Mouse (Mus musculus) heart, postnatal 36 days (tissue): ENCODE data around the gene Bex6. TPM values are rescaled to one million over a fixed set of nuclear protein-coding genes. Genes with fewer than 3 reads are reported as not detected.
A peak's percentile ranks its signal among the peaks of the same experiment; 100 is the strongest.

Experiments
- DNase-seq, 2 experiments: peaks; one replicate each; pipeline ENCODE4 v3.0.0; 2021 to 2022
- intact Hi-C: fragments of 180-260 bp; cut with DNase I; formaldehyde crosslinking; loops from one replicate; pipeline ENCODE4 v1.15.1; 2025
- total RNA-seq, 2 experiments: library from RNA; stranded (reverse); gene quantifications; 2 replicates each; pipeline ENCODE4 v1.2.3; 2021

Bex6 gene
- total RNA-seq, result not detected

- no peak for DNase-seq
- intact Hi-C loops, result no loop called here
Observed at GRCm38 (mm10) chr16:32179333-32179901, at the start of gene Bex6. Bex6 (plus strand) TSS chr16:32179823.

GRCm38 (mm10) chr16:32130190-32130826 lies 49.3 kb upstream of the Bex6 start:
- DNase-seq, result peak in 1 of 2 experiments; percentile 58
- intact Hi-C loops, result no loop called here

- intact Hi-C loops, result loop anchor here (2.0 kb wide), 1 partner anchor 32 kb away; the partner anchor contains the start of gene Nrros
- no peak for DNase-seq
Observed at GRCm38 (mm10) chr16:32133148-32133547, 46.5 kb upstream of the Bex6 start.

GRCm38 (mm10) chr16:32135842-32136357 lies 43.7 kb upstream of the Bex6 start:
- intact Hi-C loops, result no loop called here
- no peak for DNase-seq

- intact Hi-C loops, result no loop called here
- no peak for DNase-seq
Observed at GRCm38 (mm10) chr16:32138954-32139353, 40.7 kb upstream of the Bex6 start.

GRCm38 (mm10) chr16:32143766-32144165 lies 35.9 kb upstream of the Bex6 start:
- intact Hi-C loops, result no loop called here
- no peak for DNase-seq

GRCm38 (mm10) chr16:32144592-32144991 lies 35.0 kb upstream of the Bex6 start:
- intact Hi-C loops, result no loop called here
- no peak for DNase-seq

GRCm38 (mm10) chr16:32147589-32148207 lies 31.9 kb upstream of the Bex6 start:
- no peak for DNase-seq
- intact Hi-C loops, result no loop called here

- DNase-seq, result no peak
- intact Hi-C loops, result no loop called here
Observed at GRCm38 (mm10) chr16:32153976-32154375, 25.6 kb upstream of the Bex6 start.

GRCm38 (mm10) chr16:32154437-32154836 lies 25.2 kb upstream of the Bex6 start:
- intact Hi-C loops, result no loop called here
- DNase-seq, result no peak

GRCm38 (mm10) chr16:32156719-32157118 lies 22.9 kb upstream of the Bex6 start:
- DNase-seq, result no peak
- intact Hi-C loops, result no loop called here

- intact Hi-C loops, result no loop called here
- DNase-seq, result no peak
Observed at GRCm38 (mm10) chr16:32157369-32157768, 22.3 kb upstream of the Bex6 start.

GRCm38 (mm10) chr16:32158966-32159365 lies 20.7 kb upstream of the Bex6 start:
- DNase-seq, result no peak
- intact Hi-C loops, result no loop called here

GRCm38 (mm10) chr16:32160742-32161323 lies 18.8 kb upstream of the Bex6 start:
- intact Hi-C loops, result no loop called here
- no peak for DNase-seq

GRCm38 (mm10) chr16:32163392-32163791 lies 16.2 kb upstream of the Bex6 start:
- intact Hi-C loops, result no loop called here
- no peak for DNase-seq

- no peak for DNase-seq
- intact Hi-C loops, result loop anchor here (2.0 kb wide), 2 partner anchors 31 to 49 kb away; no protein-coding TSS in a partner anchor
Observed at GRCm38 (mm10) chr16:32163891-32164290, 15.7 kb upstream of the Bex6 start.

GRCm38 (mm10) chr16:32164396-32165027 lies 15.1 kb upstream of the Bex6 start:
- peak in 1 of 2 experiments; percentile 24 for DNase-seq
- intact Hi-C loops, result loop anchor here (2.0 kb wide), 2 partner anchors 32 to 50 kb away; no protein-coding TSS in a partner anchor

- DNase-seq, result peak; percentile 60 to 66
- intact Hi-C loops, result loop anchor here (2.0 kb wide), 2 partner anchors 33 to 51 kb away; no protein-coding TSS in a partner anchor
Observed at GRCm38 (mm10) chr16:32165281-32165821, 14.3 kb upstream of the Bex6 start, which contains the start of gene Nrros. Nrros (minus strand) TSS chr16:32165594.

- no peak for DNase-seq
- intact Hi-C loops, result no loop called here
Observed at GRCm38 (mm10) chr16:32167819-32168545, 11.6 kb upstream of the Bex6 start.
